Mouse (Mus musculus) kidney, postnatal 0 days (tissue): ENCODE data around the gene Stk10. TPM values are rescaled to one million over a fixed set of nuclear protein-coding genes. Genes with fewer than 3 reads are reported as not detected.

Source experiments
- ATAC-seq: fragments of 200-750 bp; cut with Nextera tagmentation; replicated peaks from 2 replicates; pipeline ENCODE4 v1.8.0; 2017; ENCODE audit warnings: low read depth, moderate number of reproducible peaks, moderate TSS enrichment, moderate library complexity; ENCODE audit not compliant: low FRiP score
- DNase-seq: peaks from one replicate; pipeline ENCODE4 v3.0.0-alpha.2; 2016; ENCODE audit warnings: low spot score
- H3K27ac ChIP-seq: fragments of 300-500 bp; sonication (generic); 2 replicates; pipeline ENCODE4 v1.5.1; 2014; ENCODE audit warnings: mild to moderate bottlenecking
- H3K27me3 ChIP-seq: fragments of 300-500 bp; sonication (generic); 2 replicates; pipeline ENCODE4 v1.6.1; 2014; ENCODE audit warnings: low read length, mixed read lengths; ENCODE audit not compliant: insufficient read depth
- H3K36me3 ChIP-seq: fragments of 300-500 bp; sonication (generic); 2 replicates; pipeline ENCODE4 v1.6.1; 2014; ENCODE audit warnings: low read length, mixed read lengths; ENCODE audit not compliant: insufficient read depth
- H3K4me1 ChIP-seq: fragments of 300-500 bp; sonication (generic); replicated peaks from 2 replicates; pipeline ENCODE4 v1.6.1; 2014; ENCODE audit warnings: antibody characterized with exemption, low read length, mixed read lengths; ENCODE audit not compliant: insufficient read depth
- H3K4me2 ChIP-seq: fragments of 300-500 bp; sonication (generic); 2 replicates; pipeline ENCODE4 v1.6.1; 2014; ENCODE audit warnings: mild to moderate bottlenecking, low read length, moderate library complexity, mixed read lengths
- H3K4me3 ChIP-seq: fragments of 300-500 bp; sonication (generic); replicated peaks from 2 replicates; pipeline ENCODE4 v1.5.1; 2014; ENCODE audit warnings: low read depth, low read length
- H3K9ac ChIP-seq: fragments of 300-500 bp; sonication (generic); 2 replicates; pipeline ENCODE4 v1.6.1; 2014; ENCODE audit warnings: low read depth, low read length
- H3K9me3 ChIP-seq: fragments of 300-500 bp; sonication (generic); replicated peaks from 2 replicates; pipeline ENCODE4 v1.6.1; 2016; ENCODE audit warnings: low read length, inconsistent platforms, mixed read lengths
- CTCF ChIP-seq: IDR thresholded peaks from 2 replicates; pipeline ENCODE4 v1.5.1; 2016; ENCODE audit warnings: antibody characterized with exemption, low read depth, mild to moderate bottlenecking, moderate library complexity
- WGBS: fragments of 180-500 bp; shearing (Covaris S2); extraction: QIAGEN DNeasy Blood & Tissue Kit; methylation state at CpG from one replicate; pipeline ENCODE4 v1.1.7; 2014; 5-methylcytosine and 5-hydroxymethylcytosine counted together
- polyA plus RNA-seq: library from polyadenylated mRNA; unstranded; fragments of >200 nt; fragmentation: Nextera tagmentation; extraction: Ambion mirVana; gene quantifications from 2 replicates; pipeline ENCODE4 v1.2.1, GENCODE M21; 2015

Gene Stk10
- 2.3 and 2.4 TPM in 2 replicates for polyA plus RNA-seq

DNA sequence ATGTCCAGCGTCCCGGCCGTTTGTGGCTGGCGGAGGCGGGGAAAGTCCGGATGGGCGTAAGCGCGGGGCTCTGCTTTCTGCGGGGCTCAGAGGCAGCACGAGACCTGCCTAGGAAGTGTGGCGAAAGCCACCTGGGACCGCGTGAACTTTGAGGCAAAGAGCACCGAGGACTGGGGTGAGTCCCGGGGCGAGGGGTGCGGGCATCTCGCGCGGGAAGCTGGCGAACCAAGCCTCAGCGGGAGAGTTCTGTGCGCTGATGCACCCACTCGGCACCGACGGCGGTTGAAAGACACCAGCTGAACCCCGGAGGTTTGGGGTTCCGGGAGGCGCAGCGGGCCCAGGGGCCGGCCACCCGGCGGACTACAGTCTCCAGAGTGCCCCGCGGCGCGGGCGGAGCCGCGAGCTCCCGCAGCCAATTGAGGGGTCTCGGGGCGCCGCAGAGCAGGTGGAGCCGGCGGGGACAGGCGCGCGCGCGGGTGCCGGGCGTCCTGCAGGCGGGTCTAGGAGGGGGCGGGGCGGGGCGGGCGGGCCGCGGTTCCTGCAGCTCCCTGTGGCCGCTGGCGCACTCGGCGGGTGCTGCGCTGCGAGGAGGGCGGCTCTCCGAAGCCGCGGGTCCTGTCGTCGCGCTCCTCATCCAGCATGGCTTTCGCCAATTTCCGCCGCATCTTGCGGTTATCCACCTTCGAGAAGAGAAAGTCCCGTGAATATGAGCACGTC, at the start of gene Stk10:
Gene Stk10 (plus strand): TSS at position 541 of the 717 bp plus-strand sequence.
- peaks cover 13% of the 10 kb centered on the region; the same call in 1 of the 2 replicates for H3K4me1 ChIP-seq
- under 1% methylated on average over 75 of the region's 82 CpGs for WGBS
- DNase-seq (peak; percentile 92), ATAC-seq (peak; percentile 89)
- peak within 1 kb of the TSS; percentile 98 for H3K4me2 ChIP-seq
- H3K4me3 ChIP-seq, result peak within 1 kb of the TSS; percentile 58
- no peak for TF ChIP-seq CTCF
- H3K36me3 ChIP-seq, result no peaks in the 10 kb centered on the region
- H3K9me3 ChIP-seq, result no peaks in the 10 kb centered on the region
- H3K9ac ChIP-seq, result peak within 1 kb of the TSS; percentile 59
- 0 out of 2 replicates have a peak within 1 kb of the TSS, but pooled peaks have one; percentile 9 for H3K27ac ChIP-seq
- H3K27me3 ChIP-seq, result no peaks in the 10 kb centered on the region

DNA sequence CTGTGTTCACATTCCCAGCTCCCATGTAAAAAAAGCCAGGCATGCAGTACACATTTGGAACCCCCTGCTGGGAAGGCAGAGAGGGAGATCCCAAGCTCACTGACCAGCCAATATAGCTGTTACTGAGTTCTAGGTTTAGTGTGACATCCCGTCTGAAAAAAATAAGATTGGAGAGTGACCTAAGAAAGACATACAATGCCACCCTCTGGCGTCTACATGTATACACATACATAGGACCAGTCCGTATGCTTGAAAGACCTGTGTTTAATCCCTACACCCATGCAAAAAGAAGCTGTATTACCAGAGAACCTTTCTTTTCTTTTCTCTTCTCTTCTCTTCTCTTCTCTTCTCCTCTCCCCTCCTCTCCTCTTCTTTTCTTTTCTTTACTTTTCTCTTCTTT, 47.8 kb upstream of the Stk10 start:
- H3K9me3 ChIP-seq, result no peaks in the 10 kb centered on the region
- 60% methylated on average over 3 of the region's 3 CpGs for WGBS
- ATAC-seq, result no peak

GRCm38 (mm10) chr11:32486621-32487020, 46.5 kb upstream of the Stk10 start:
- ATAC-seq (no peak), DNase-seq (no peak)
- 38% methylated on average over 3 of the region's 3 CpGs for WGBS
- no peak for TF ChIP-seq CTCF
- Histone ChIP-seq H3K4me3 (no peak overlapping the region), H3K36me3 (no peaks in the 10 kb centered on the region), H3K27me3 (no peaks in the 10 kb centered on the region), H3K4me1 (0 out of 2 replicates have a peak, but pooled peaks cover 5% of the 10 kb centered on the region), H3K9ac (no peak overlapping the region), H3K9me3 (no peaks in the 10 kb centered on the region), H3K27ac (no peak overlapping the region), H3K4me2 (no peak overlapping the region)

More for the DNA sequence above, 47.8 kb upstream of the Stk10 start:
- Histone ChIP-seq H3K27me3 (no peaks in the 10 kb centered on the region), H3K4me3 (no peak overlapping the region), H3K4me1 (0 out of 2 replicates have a peak, but pooled peaks cover 5% of the 10 kb centered on the region), H3K9ac (no peak overlapping the region), H3K36me3 (no peaks in the 10 kb centered on the region), H3K4me2 (no peak overlapping the region), H3K27ac (no peak overlapping the region)
- peak; percentile 18 for DNase-seq
- TF ChIP-seq CTCF, result peak; percentile 30; the same call in 1 of the 2 replicates

- no peaks in the 10 kb centered on the region for H3K9me3 ChIP-seq
- H3K27ac ChIP-seq, result no peak overlapping the region
- WGBS, result 91% methylated on average over 3 of the region's 3 CpGs
- no peak overlapping the region for H3K9ac ChIP-seq
- TF ChIP-seq CTCF, result peak; percentile 53
- DNase-seq (no peak), ATAC-seq (no peak)
- H3K36me3 ChIP-seq, result no peaks in the 10 kb centered on the region
- no peaks in the 10 kb centered on the region for H3K27me3 ChIP-seq
- H3K4me1 ChIP-seq, result 0 out of 2 replicates have a peak, but pooled peaks cover 5% of the 10 kb centered on the region
- H3K4me3 ChIP-seq, result no peak overlapping the region
- H3K4me2 ChIP-seq, result no peak overlapping the region
Observed at GRCm38 (mm10) chr11:32487501-32487900, 45.6 kb upstream of the Stk10 start.

DNA sequence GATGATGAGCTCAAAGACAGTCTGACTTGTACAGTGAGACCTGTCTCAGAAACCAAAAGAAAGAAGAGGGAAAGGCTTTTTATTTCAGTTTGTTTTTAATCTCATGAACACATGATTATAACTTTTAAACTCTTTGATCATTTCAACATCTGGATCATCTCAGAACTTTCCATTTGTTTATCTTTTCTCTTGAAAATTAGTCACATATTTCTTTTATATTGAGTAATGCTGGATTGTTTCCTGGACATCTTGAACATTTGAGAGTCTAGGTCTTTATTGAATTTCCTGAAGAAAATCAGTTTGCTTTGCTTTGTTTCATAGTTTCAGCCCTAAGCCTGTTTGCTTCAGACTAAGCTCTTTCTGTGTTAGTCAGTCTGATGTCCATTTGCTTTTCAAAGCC, 44.8 kb upstream of the Stk10 start:
- TF ChIP-seq CTCF, result no peak
- no peak for ATAC-seq
- H3K9ac ChIP-seq, result no peak overlapping the region
- no peaks in the 10 kb centered on the region for H3K36me3 ChIP-seq
- no peak overlapping the region for H3K4me3 ChIP-seq
- no peak overlapping the region for H3K4me2 ChIP-seq
- no peaks in the 10 kb centered on the region for H3K27me3 ChIP-seq
- no peaks in the 10 kb centered on the region for H3K9me3 ChIP-seq
- peak overlapping the region; percentile 57; the same call in 1 of the 2 replicates for H3K27ac ChIP-seq
- 0 out of 2 replicates have a peak, but pooled peaks cover 5% of the 10 kb centered on the region for H3K4me1 ChIP-seq
- peak; percentile 69 for DNase-seq

- WGBS, result 60% methylated on average over 5 of the region's 5 CpGs
- no peak overlapping the region for H3K9ac ChIP-seq
Observed at GRCm38 (mm10) chr11:32488808-32489670, 44.1 kb upstream of the Stk10 start.

More at GRCm38 (mm10) chr11:32488808-32489670, 44.1 kb upstream of the Stk10 start:
- 0 out of 2 replicates have a peak, but pooled peaks cover 5% of the 10 kb centered on the region for H3K4me1 ChIP-seq
- peak overlapping the region; percentile 58; the same call in 1 of the 2 replicates for H3K27ac ChIP-seq
- ATAC-seq (no peak), DNase-seq (peak; percentile 47)
- H3K36me3 ChIP-seq, result no peaks in the 10 kb centered on the region
- H3K27me3 ChIP-seq, result no peaks in the 10 kb centered on the region
- H3K9me3 ChIP-seq, result no peaks in the 10 kb centered on the region
- H3K4me3 ChIP-seq, result no peak overlapping the region
- no peak for TF ChIP-seq CTCF
- no peak overlapping the region for H3K4me2 ChIP-seq
